In the genomic region with DNA sequence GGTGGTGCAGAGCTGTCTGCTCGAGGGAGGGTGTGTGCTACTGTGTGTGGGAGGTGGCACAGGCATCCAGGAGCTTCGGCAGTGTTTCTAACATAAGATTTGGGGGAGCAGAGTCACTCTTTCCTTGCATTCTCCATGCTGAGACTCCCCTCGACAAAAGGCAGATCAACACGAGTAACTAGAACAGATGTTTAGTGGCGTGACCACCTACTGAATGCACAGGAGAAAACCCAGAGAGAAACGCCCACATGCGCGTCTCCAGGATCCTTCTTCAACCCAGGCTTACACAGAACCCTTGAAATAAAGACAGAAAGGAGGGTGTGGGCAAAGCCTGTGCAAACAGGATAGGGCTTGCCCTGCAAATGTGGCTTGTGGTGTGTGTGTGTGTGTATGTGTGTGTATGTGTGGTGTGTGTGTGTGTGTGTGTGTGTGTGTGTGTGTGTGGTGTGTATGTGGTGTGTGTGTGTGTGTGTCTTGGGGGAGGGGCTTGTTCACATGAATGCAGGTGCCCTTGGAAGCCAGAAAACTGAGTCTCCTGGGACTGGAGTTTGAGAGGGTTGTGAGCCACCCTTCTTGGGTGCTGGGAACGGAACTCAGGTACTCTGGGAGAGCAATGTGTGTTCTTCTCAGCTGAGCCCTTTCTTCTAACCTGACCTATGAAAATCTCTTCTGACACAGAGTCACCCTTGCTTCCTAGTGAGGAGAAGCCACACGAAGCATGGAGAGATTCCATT, we compare ENCODE assay signal across 14 mouse cellular contexts. TPM values are rescaled to one million over a fixed set of nuclear protein-coding genes. Genes with fewer than 3 reads are reported as not detected.
DNase-seq lines count a peak whose midpoint lies in the region; ATAC-seq and TF ChIP-seq lines count a peak whose summit lies in the region.
"Had no signal": no experiment of that assay in that cellular context is flagged by ENCODE, and none has a peak within 500 bp of the region (broad histone marks: within the 10 kb centered on the region; RNA-seq: fewer than 3 reads in every experiment).

No protein-coding gene starts in this region.

- H3K4me3 ChIP-seq in layer of hippocampus, adult 2 months = no peak overlapping the region
- H3K4me3 ChIP-seq in stomach, embryonic 15.5 days (replicated peaks) = no peak overlapping the region
- H3K4me3 ChIP-seq in forebrain, embryonic 14.5 days (ENCODE audit: low read depth, low read length) = no peak overlapping the region
- H3K4me3 ChIP-seq: neural tube, embryonic 12.5 days had no signal

- WGBS in stomach, embryonic 15.5 days = 64% methylated on average over 10 of the region's 10 CpGs
- WGBS in forebrain, embryonic 14.5 days = 71% methylated on average over 10 of the region's 10 CpGs

- TF ChIP-seq CTCF in layer of hippocampus, adult 2 months (conservative IDR thresholded peaks at IDR 0.05) = no peak

- H3K9me3 ChIP-seq in stomach, embryonic 15.5 days = no peaks in the 10 kb centered on the region
- no peaks in the 10 kb centered on the region for H3K9me3 ChIP-seq in forebrain, embryonic 14.5 days (replicated peaks; ENCODE audit: control insufficient read depth, low read length)
- H3K9me3 ChIP-seq: neural tube, embryonic 12.5 days had no signal

- ATAC-seq in inflammation-experienced regulatory T-cells, adult 6 months = peak; percentile 51
- ATAC-seq in stomach, embryonic 15.5 days (ENCODE audit: insufficient read depth, low FRiP score, low read depth) = no peak
- no peak for ATAC-seq in forebrain, embryonic 14.5 days
- ATAC-seq: hindbrain, embryonic 16.5 days had no signal

- H3K27me3 ChIP-seq in stomach, embryonic 15.5 days (replicated peaks) = no peaks in the 10 kb centered on the region
- H3K27me3 ChIP-seq in forebrain, embryonic 14.5 days (replicated peaks; ENCODE audit: control insufficient read depth, insufficient read depth, low read length) = no peaks in the 10 kb centered on the region
- H3K27me3 ChIP-seq: neural tube, embryonic 12.5 days had no signal

- no peak overlapping the region for H3K9ac ChIP-seq in stomach, embryonic 15.5 days
- no peak overlapping the region for H3K9ac ChIP-seq in forebrain, embryonic 14.5 days (ENCODE audit: low read length)
- H3K9ac ChIP-seq: neural tube, embryonic 12.5 days had no signal

- H3K4me2 ChIP-seq in stomach, embryonic 15.5 days = no peak overlapping the region
- no peak overlapping the region for H3K4me2 ChIP-seq in forebrain, embryonic 14.5 days (ENCODE audit: low read length)
- H3K4me2 ChIP-seq: neural tube, embryonic 12.5 days had no signal

- peak in 1 of 2 experiments; percentile 73 for DNase-seq in layer of hippocampus, adult 2 months (ENCODE audit: low spot score in 2 of 2)
- DNase-seq in layer of hippocampus, postnatal 25 days (ENCODE audit: extremely low spot score in 1 of 2, low spot score in 1 of 2) = no peak
- peak; percentile 37 for DNase-seq in ES-CJ7 (ENCODE audit: low read depth, low spot score)
- no peak for DNase-seq in forebrain, embryonic 14.5 days (ENCODE audit: low spot score)
- no peak for DNase-seq in embryo, embryonic 10 days (ENCODE audit: low spot score)
- DNase-seq in urinary bladder, adult 2 months (ENCODE audit: low spot score) = no peak
- DNase-seq: cerebellum, postnatal 25 days had no signal

- H3K36me3 ChIP-seq in stomach, embryonic 15.5 days = no peaks in the 10 kb centered on the region
- H3K36me3 ChIP-seq in forebrain, embryonic 14.5 days (ENCODE audit: control insufficient read depth, insufficient read depth, low read length) = no peaks in the 10 kb centered on the region
- H3K36me3 ChIP-seq: neural tube, embryonic 12.5 days had no signal

- H3K27ac ChIP-seq in layer of hippocampus, adult 2 months = peak overlapping the region; percentile 86
- peak overlapping the region; percentile 40; the same call in 1 of the 2 replicates for H3K27ac ChIP-seq in stomach, embryonic 15.5 days
- H3K27ac ChIP-seq in forebrain, embryonic 14.5 days (ENCODE audit: low read depth, low read length) = no peak overlapping the region
- H3K27ac ChIP-seq: neural tube, embryonic 12.5 days had no signal

- 0 out of 2 replicates have a peak, but pooled peaks cover 6% of the 10 kb centered on the region for H3K4me1 ChIP-seq in stomach, embryonic 15.5 days
- H3K4me1 ChIP-seq in forebrain, embryonic 14.5 days (ENCODE audit: control insufficient read depth, insufficient read depth, low read length) = peaks cover 4% of the 10 kb centered on the region; the same call in 1 of the 2 replicates

RNA-seq across cellular contexts. Expression of gene Trpm1, which starts 7.3 kb away (rescaled TPM):
- total RNA-seq in layer of hippocampus, adult 2 months (2021) = not detected
- under 1 TPM; 0.27 to 0.35 TPM for total RNA-seq in layer of hippocampus, postnatal 25 days (2021)
- 1 to 10 TPM; 1.5 to 5.2 (median 4.6) TPM for polyA plus RNA-seq in inflammation-experienced regulatory T-cells, adult 6 months (2017; shearing (Covaris generic))
- polyA plus RNA-seq in stomach, embryonic 15.5 days (2015; fragmentation: Nextera tagmentation; extraction: Ambion mirVana) = 0.18 TPM in 1 of 2 replicates, not detected in the other
- polyA plus RNA-seq in forebrain, embryonic 14.5 days (2014; fragmentation: Nextera tagmentation; extraction: Ambion mirVana) = 0.11 and 0.49 TPM in 2 replicates
- 0.01 TPM in 1 of 2 replicates, not detected in the other for polyA plus RNA-seq in urinary bladder, adult 2 months (2012; rRNA removed)
- total RNA-seq: liver, adult 2 months; megakaryocyte, adult 5-6 weeks had no signal
- polyA plus RNA-seq: large intestine, adult 2 months had no signal
